Mouse (Mus musculus) forebrain, postnatal 0 days (tissue): Measurements from ENCODE around the gene Gm13030. TPM values are rescaled to one million over a fixed set of nuclear protein-coding genes. Genes with fewer than 3 reads are reported as not detected.
"Not testable (repeated sequence)": the region's sequence is repeated elsewhere in the genome, so short reads cannot be mapped to it uniquely, and the experiment has no call there.

Source experiments
- ATAC-seq: fragments of 200-750 bp; cut with Nextera tagmentation; 2 replicates; pipeline ENCODE4 v1.8.0; 2017; ENCODE audit warnings: mild to moderate bottlenecking, moderate library complexity
- DNase-seq: peaks from one replicate; pipeline ENCODE4 v3.0.0-alpha.2; 2015
- H3K27ac ChIP-seq: fragments of 300-500 bp; sonication (generic); 2 replicates; pipeline ENCODE4 v1.5.1; 2014; ENCODE audit warnings: low read depth, mild to moderate bottlenecking, antibody characterized with exemption, low read length, moderate library complexity, mixed read lengths
- H3K27me3 ChIP-seq: fragments of 300-500 bp; sonication (generic); 2 replicates; pipeline ENCODE4 v1.6.1; 2014; ENCODE audit warnings: mild to moderate bottlenecking, low read length, mixed read lengths; ENCODE audit not compliant: insufficient read depth
- H3K36me3 ChIP-seq: fragments of 300-500 bp; sonication (generic); 2 replicates; pipeline ENCODE4 v1.6.1; 2014; ENCODE audit warnings: mild to moderate bottlenecking, moderate library complexity; ENCODE audit not compliant: insufficient read depth
- H3K4me1 ChIP-seq: fragments of 300-500 bp; sonication (generic); 2 replicates; pipeline ENCODE4 v1.6.1; 2014; ENCODE audit warnings: antibody characterized with exemption; ENCODE audit not compliant: insufficient read depth
- H3K4me2 ChIP-seq: fragments of 300-500 bp; sonication (generic); 2 replicates; pipeline ENCODE4 v1.6.1; 2014; ENCODE audit warnings: low read depth, mild to moderate bottlenecking, moderate library complexity
- H3K4me3 ChIP-seq: fragments of 300-500 bp; sonication (generic); 2 replicates; pipeline ENCODE4 v1.5.1; 2014; ENCODE audit warnings: low read depth, low read length, mixed read lengths
- H3K9ac ChIP-seq: fragments of 300-500 bp; sonication (generic); 2 replicates; pipeline ENCODE4 v1.6.1; 2014; ENCODE audit warnings: mild to moderate bottlenecking
- H3K9me3 ChIP-seq: fragments of 300-500 bp; sonication (generic); 2 replicates; pipeline ENCODE4 v1.6.1; 2016; ENCODE audit warnings: low read length
- CTCF ChIP-seq: sonication (generic); IDR thresholded peaks from 2 replicates; pipeline ENCODE4 v1.5.1; 2016; ENCODE audit warnings: antibody characterized with exemption, control low read depth, low read depth
- WGBS: fragments of 180-500 bp; shearing (Covaris S2); extraction: QIAGEN DNeasy Blood & Tissue Kit; methylation state at CpG from one replicate; pipeline ENCODE4 v1.1.7; 2014; 5-methylcytosine and 5-hydroxymethylcytosine counted together
- polyA plus RNA-seq: library from polyadenylated mRNA; unstranded; fragments of >200 nt; fragmentation: Nextera tagmentation; extraction: Ambion mirVana; gene quantifications from 2 replicates; pipeline ENCODE4 v1.2.1, GENCODE M21; 2015
- total RNA-seq: library from RNA; depleted of rRNA; stranded (reverse); fragments of >200 nt; gene quantifications from 2 replicates; pipeline ENCODE4 v1.2.3, GENCODE M21; 2014

Gm13030 gene
- total and polyA plus RNA-seq, 2 experiments from 2014 or later: not detected

- H3K36me3 ChIP-seq: peaks cover 61% of the 10 kb centered on the region
- DNase-seq (no peak), ATAC-seq (no peak)
- no peak for TF ChIP-seq CTCF
- H3K27me3 ChIP-seq: no peaks in the 10 kb centered on the region
- no peaks in the 10 kb centered on the region for H3K9me3 ChIP-seq
- H3K4me2 ChIP-seq: no peak overlapping the region
- no peak overlapping the region for H3K4me3 ChIP-seq
- H3K9ac ChIP-seq: no peak overlapping the region
- no peak overlapping the region for H3K27ac ChIP-seq
- H3K4me1 ChIP-seq: no peaks in the 10 kb centered on the region
- 95% methylated on average over 18 of the region's 18 CpGs for WGBS
Observed at GRCm38 (mm10) chr4:138905624-138906337, 32.0 kb upstream of the Gm13030 start.

GRCm38 (mm10) chr4:138899361-138899760 lies 25.6 kb upstream of the Gm13030 start:
- no peaks in the 10 kb centered on the region for H3K27me3 ChIP-seq
- H3K4me2 ChIP-seq: no peak overlapping the region
- H3K36me3 ChIP-seq: peaks cover 83% of the 10 kb centered on the region
- ATAC-seq (no peak), DNase-seq (no peak)
- H3K9ac ChIP-seq: no peak overlapping the region
- H3K9me3 ChIP-seq: no peaks in the 10 kb centered on the region
- no peak overlapping the region for H3K27ac ChIP-seq
- H3K4me3 ChIP-seq: no peak overlapping the region
- WGBS: 79% methylated on average over 7 of the region's 7 CpGs
- no peak for TF ChIP-seq CTCF
- H3K4me1 ChIP-seq: no peaks in the 10 kb centered on the region

- 92% methylated on average over 11 of the region's 11 CpGs for WGBS
Observed at GRCm38 (mm10) chr4:138893789-138894188, 20.0 kb upstream of the Gm13030 start.

GRCm38 (mm10) chr4:138892655-138893054 lies 18.9 kb upstream of the Gm13030 start:
- ATAC-seq: no peak
- no peak overlapping the region for H3K4me2 ChIP-seq
- H3K4me1 ChIP-seq: no peaks in the 10 kb centered on the region
- WGBS: 86% methylated on average over 6 of the region's 6 CpGs
- H3K27ac ChIP-seq: no peak overlapping the region
- peaks cover 49% of the 10 kb centered on the region for H3K36me3 ChIP-seq
- no peak overlapping the region for H3K9ac ChIP-seq
- no peak for DNase-seq
- no peak overlapping the region for H3K4me3 ChIP-seq
- H3K9me3 ChIP-seq: no peaks in the 10 kb centered on the region
- H3K27me3 ChIP-seq: no peaks in the 10 kb centered on the region
- TF ChIP-seq CTCF: no peak

More at GRCm38 (mm10) chr4:138893789-138894188, 20.0 kb upstream of the Gm13030 start:
- peaks cover 60% of the 10 kb centered on the region for H3K36me3 ChIP-seq
- not testable (repeated sequence) for DNase-seq, H3K27ac ChIP-seq, H3K4me3 ChIP-seq, H3K4me2 ChIP-seq, H3K27me3 ChIP-seq, H3K9me3 ChIP-seq, ATAC-seq, H3K9ac ChIP-seq, H3K4me1 ChIP-seq

GRCm38 (mm10) chr4:138889635-138890034 lies 15.9 kb upstream of the Gm13030 start:
- H3K27me3 ChIP-seq: no peaks in the 10 kb centered on the region
- H3K27ac ChIP-seq: no peak overlapping the region
- ATAC-seq: no peak
- WGBS: 66% methylated on average over 8 of the region's 8 CpGs
- no peaks in the 10 kb centered on the region for H3K9me3 ChIP-seq
- TF ChIP-seq CTCF: no peak
- DNase-seq: no peak
- H3K36me3 ChIP-seq: peaks cover 21% of the 10 kb centered on the region
- no peaks in the 10 kb centered on the region for H3K4me1 ChIP-seq
- no peak overlapping the region for H3K9ac ChIP-seq
- H3K4me2 ChIP-seq: no peak overlapping the region
- no peak overlapping the region for H3K4me3 ChIP-seq

- ATAC-seq (no peak), DNase-seq (no peak)
- no peak for TF ChIP-seq CTCF
- Histone ChIP-seq H3K4me2 (no peak overlapping the region), H3K9ac (no peak overlapping the region), H3K36me3 (peaks cover 16% of the 10 kb centered on the region), H3K27me3 (no peaks in the 10 kb centered on the region), H3K9me3 (no peaks in the 10 kb centered on the region), H3K27ac (no peak overlapping the region), H3K4me1 (no peaks in the 10 kb centered on the region), H3K4me3 (no peak overlapping the region)
- 32% methylated on average over 7 of the region's 7 CpGs for WGBS
Observed at GRCm38 (mm10) chr4:138889165-138889564, 15.4 kb upstream of the Gm13030 start.

GRCm38 (mm10) chr4:138884261-138884660 lies 10.5 kb upstream of the Gm13030 start:
- no peaks in the 10 kb centered on the region for H3K4me1 ChIP-seq
- no peaks in the 10 kb centered on the region for H3K27me3 ChIP-seq
- no peaks in the 10 kb centered on the region for H3K36me3 ChIP-seq
- ATAC-seq: peak; percentile 73
- no peak overlapping the region for H3K9ac ChIP-seq
- peak; percentile 96 for TF ChIP-seq CTCF
- no peak overlapping the region for H3K27ac ChIP-seq
- no peaks in the 10 kb centered on the region for H3K9me3 ChIP-seq
- peak; percentile 90 for DNase-seq
- WGBS: 13% methylated on average over 6 of the region's 6 CpGs
- H3K4me3 ChIP-seq: no peak overlapping the region
- no peak overlapping the region for H3K4me2 ChIP-seq
